Mouse (Mus musculus): ENCODE measurements at regions not wholly inside any gene's neighbourhood (a gene's known extent, or its start where the extent isn't known, plus 50 kb on each side); places are given as distances from the start of the nearest gene placed in this dataset.

- DNase-seq (ENCODE audit: low spot score): no peak
Measured at GRCm38 (mm10) chr6:135433753-135434152, 71.4 kb downstream of the Emp1 start.

DNA sequence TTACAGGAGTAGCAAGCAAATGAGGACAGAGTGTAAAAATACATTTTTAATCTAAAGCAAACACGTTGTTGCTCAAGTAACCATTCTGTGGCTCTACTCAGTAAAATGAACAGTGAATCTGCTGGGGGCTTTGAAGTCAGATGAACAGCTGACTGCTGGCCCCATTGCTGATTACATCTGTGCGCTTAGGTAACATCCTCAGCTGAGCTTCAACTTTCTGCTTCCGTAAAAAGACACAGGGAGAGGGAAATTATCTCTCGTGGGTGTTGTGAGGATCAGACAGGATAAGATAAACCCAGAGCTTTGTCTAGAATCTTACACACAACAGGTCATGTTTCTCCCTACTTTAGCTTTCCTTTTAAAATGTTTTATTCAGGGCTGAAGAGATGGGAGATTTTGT is 74.0 kb downstream of the Emp1 start:
- no peak for DNase-seq (ENCODE audit: low spot score)

DNA sequence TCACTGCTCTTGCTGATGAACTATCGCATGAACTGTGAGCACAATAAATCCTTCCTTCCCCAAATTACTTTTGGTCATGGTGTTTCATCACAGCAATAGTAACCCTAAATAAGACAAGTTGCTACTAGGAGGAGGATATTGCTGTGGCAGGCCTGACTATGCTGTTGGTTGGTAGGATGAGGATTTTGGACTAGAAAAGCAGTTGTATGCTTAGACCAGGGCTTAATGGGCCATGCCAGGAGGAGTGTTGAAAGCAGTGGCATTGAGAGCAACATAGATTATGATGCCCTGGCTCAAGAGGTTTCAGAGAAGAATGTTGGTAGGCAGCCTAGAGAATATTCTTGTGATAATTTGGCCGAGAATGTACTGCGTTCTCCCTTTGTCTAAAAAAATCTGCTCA is 75.9 kb downstream of the Emp1 start:
- no peak for DNase-seq (ENCODE audit: low spot score)

GRCm38 (mm10) chr6:135441126-135441871 is 79.0 kb downstream of the Emp1 start:
- DNase-seq (ENCODE audit: low spot score): no peak

DNA sequence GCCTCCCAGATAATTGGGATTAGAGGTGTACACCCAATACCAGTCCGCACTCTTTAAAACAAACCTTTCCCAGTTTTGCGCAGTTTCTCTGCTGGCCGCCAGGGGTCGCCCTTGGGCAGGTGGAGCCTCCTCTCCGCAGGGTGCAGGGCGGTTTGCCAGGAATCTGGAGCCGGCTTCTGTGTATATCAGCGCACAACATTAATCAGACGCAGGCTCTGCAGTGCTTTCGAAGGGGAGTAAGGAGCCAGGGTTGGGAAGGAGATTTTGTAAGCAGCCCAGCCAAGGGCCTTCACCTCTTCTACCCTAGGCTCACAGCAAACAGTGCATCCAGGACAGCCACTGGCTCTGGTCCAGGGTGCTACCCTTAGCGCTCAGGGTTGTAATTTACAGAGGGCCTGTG is 82.3 kb downstream of the Emp1 start:
- peak; percentile 91 for DNase-seq (ENCODE audit: low spot score)

GRCm38 (mm10) chr6:135445070-135445469 is 82.7 kb downstream of the Emp1 start:
- DNase-seq (ENCODE audit: low spot score): no peak

GRCm38 (mm10) chr6:135447801-135448200 is 85.5 kb downstream of the Emp1 start:
- DNase-seq (ENCODE audit: low spot score): no peak

DNA sequence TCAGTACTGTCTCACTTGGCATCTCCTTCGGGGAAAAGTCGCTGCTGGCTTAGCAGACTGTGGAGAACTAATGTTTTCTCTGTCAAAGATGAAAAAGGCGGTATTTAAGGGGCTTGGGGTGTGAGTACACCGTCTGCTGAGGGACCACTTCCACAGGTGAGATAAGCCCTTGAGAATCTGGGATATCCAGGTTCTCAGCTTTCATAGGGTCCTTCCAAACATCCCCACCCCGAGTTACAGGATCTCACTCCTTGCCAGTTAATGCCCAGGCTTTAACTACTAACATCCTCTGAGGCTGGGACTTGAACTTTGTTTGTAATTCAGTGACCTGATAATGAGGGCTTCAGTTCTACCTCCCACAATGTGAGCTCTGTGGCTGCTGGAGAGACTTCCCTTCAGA is 86.9 kb downstream of the Emp1 start:
- DNase-seq (ENCODE audit: low spot score): no peak

GRCm38 (mm10) chr6:135450573-135450972 is 88.2 kb downstream of the Emp1 start:
- DNase-seq (ENCODE audit: low spot score): no peak

DNA sequence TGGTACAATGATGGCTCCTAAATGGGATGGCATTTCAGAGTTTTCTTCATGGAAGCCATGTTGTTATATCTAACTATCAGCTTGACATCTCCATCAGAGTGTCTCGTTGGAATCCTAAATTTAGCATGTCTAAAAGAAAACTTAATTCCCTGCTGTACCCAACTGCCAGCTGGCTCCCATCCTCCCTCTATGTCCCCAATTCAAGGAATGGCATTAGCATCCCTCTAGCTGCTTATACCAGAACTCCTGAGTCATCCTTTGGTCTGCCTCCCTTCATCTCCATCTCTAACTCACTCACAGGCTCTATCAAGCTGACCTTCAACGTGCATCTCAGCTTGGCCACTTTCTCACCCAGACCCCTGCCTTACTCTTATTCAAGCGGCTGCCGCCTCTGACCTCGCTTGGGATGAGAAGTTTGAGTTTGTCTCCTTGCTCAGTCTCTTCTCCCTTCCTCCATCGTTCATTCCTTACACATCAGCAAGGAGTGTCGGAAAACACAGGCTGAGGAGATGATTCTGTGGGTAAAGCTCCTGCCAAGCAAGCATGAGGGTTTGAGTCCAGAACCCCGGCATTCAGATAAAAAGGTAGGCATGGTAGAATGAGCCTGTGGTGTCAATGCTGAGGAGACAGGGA is 88.9 kb downstream of the Emp1 start:
- DNase-seq (ENCODE audit: low spot score): no peak

DNA sequence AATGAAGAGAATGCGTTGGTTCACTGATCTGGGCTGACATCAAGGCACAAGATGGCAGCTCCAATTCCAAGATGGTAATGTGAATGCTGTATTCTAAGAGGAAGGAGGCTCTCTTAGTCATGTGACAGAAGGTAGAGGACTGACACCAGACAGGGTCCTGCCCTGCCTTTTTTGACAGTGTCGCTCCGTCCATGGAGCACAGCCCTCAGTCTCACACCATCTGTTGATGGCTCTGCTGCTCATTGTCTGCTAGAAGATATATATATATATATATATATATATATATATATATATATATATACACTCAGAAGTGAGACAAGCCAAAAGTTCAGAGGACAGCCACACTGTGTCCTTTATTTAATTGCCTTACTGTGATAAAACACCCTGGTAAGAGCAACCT is 90.7 kb downstream of the Emp1 start:
- no peak for DNase-seq (ENCODE audit: low spot score)

DNA sequence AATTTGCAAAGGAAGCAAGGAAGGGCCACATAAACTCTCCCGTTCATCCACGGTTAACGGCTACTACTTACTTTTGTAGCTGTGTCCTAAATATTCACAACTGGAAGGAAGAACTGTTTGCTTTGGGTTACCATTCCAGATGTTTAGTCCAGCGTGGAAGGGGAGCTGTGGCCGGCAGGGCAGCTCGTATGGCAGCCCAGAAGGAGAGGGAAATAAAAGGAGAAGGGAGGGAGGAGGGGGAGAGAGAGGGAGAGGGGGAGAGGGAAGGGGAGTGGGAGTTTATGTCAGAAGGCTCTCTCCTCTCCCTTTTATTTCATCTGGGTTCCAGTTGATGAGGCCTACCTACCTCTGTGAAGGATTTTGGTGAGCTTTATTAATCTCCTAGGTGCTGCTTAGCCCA is 110.2 kb downstream of the Emp1 start:
- no peak for DNase-seq (ENCODE audit: low spot score)

DNA sequence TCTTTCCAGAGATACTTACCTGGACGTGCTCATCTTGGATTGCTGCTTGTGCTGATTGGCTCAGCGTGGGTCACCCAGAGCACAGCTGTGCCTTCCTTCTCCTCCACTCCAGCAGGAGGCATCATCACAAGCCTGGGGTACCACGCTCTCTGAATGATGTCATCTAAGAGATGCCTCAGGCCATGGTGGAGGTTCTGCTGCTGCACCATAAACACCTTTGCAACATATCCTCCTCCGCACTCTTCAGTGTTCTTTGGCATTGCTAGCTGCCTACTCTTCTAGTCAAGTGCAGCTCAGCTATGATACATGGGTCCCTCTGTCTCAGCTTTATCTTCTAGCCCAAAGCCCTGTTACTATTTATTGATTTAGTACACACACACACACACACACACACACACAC is 110.8 kb downstream of the Emp1 start:
- DNase-seq (ENCODE audit: low spot score): no peak

DNA sequence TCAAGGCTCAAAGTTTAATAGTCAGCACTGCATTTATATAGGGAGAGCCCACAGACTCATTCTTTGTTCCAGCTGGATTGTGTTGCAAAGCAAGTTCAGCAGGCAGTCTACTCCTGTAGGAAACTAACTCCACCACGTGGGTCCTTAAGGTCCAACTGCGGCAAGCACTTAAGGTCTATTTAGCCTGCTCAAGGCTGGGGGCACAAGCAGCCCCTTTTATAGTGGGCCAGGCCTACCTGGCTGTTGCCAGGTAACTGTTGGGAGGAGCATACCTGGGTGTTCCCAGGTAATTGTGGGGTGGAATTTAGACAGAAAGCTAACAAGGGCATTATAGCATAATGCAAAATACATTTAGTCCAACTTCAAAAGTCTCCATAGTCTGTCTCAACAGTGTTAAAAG is 126.5 kb downstream of the Emp1 start:
- DNase-seq (ENCODE audit: low spot score): no peak

DNA sequence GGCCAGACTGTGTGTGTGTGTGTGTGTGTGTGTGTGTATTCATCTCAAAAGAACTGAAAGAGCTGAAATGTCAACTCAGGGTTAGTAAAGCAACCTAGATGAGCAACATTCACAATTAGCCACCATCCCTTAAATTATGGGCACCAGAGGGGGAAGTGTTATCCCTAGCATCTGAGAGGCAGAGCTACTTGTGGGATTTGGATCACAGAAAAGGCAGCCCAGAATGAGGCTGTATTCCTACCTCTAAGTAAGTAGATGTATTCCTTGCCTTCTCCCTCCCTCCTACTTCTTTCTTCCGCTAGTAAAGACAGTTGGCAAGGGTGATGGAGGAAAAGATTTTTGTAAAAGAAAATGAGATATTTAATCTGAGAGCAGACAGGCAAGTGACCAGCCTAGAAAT is 131.6 kb downstream of the Emp1 start:
- no peak for DNase-seq (ENCODE audit: low spot score)

GRCm38 (mm10) chr6:135495841-135496240 is 133.5 kb downstream of the Emp1 start:
- no peak for DNase-seq (ENCODE audit: low spot score)

DNA sequence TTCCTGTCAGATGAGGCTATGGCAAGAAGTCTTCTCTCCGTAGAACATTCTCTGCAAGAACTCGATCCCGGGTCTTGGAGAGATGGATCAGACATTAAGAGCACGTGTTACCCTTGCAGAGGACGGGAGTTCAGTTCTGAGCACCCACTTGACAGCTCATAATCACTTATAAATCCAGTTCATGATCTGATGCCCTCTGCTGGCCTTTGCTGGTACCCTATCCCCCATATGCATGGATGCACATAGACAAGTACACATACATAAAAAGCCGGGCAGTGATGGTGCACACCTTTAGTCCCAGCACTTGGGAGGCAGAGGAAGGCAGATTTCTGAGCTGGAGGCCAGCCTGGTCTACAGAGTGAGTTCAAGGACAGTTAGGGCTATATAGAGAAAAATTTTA is 136.2 kb downstream of the Emp1 start:
- DNase-seq (ENCODE audit: low spot score): no peak

DNA sequence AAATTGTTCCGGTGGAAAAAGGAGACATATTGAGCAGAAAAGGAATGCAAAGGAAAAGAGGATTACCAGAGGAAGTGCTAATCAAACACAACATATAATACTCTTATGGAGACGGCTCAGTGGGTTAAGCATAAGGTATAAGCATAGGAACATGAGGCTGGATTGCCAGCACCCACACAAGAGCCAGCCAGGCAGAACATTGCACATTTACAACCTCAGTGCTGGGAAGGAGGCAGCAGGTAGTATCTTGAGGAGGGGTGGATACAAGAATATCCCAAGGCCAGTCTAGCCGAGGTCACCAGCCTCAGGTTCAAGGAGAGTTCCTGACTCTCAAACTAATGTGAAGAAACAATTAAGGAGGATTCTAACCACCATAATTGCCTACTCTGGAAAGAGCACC is 138.0 kb downstream of the Emp1 start:
- no peak for DNase-seq (ENCODE audit: low spot score)

GRCm38 (mm10) chr6:135501791-135502190 is 139.4 kb downstream of the Emp1 start:
- no peak for DNase-seq (ENCODE audit: low spot score)

DNA sequence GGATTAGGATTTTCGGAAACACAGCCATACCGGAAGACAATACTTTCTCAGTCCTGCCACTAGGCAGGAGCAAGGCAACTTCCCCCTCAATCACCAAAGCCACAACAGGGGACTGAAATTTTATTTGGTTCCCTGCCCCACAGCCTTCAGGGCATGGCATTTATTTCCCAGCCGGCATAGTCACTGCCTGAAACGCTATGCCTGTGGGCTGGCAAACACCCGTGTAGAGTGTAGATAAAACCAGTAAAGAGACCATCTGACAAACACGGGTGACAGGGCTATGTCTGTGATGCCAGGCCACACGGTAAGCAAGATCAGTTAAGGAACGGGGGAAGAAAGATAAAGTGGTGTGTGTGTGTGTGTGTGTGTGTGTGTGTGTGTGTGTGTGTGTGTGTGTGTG is 140.1 kb downstream of the Emp1 start:
- DNase-seq (ENCODE audit: low spot score): no peak

- DNase-seq (ENCODE audit: low spot score): no peak
Measured at GRCm38 (mm10) chr6:135518710-135519437, 156.5 kb downstream of the Emp1 start.

DNA sequence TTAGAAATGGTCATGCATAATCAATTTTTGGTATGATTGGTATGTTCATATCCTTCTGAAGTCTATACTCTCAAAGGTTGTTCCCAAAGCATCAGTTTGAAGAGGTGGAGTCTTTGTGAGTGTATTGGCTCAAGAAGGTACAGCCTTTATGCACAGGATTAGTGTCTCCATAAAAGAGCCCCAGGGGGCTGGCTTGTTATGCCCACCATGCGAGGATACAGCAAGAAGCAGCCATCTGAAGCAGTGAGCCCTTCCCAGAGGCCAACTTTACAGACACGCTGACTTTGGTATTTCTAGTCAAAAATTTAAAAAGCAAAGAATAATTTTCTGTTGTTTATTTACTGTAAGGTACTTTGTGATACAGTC is 157.1 kb downstream of the Emp1 start:
- DNase-seq (ENCODE audit: low spot score): no peak

DNA sequence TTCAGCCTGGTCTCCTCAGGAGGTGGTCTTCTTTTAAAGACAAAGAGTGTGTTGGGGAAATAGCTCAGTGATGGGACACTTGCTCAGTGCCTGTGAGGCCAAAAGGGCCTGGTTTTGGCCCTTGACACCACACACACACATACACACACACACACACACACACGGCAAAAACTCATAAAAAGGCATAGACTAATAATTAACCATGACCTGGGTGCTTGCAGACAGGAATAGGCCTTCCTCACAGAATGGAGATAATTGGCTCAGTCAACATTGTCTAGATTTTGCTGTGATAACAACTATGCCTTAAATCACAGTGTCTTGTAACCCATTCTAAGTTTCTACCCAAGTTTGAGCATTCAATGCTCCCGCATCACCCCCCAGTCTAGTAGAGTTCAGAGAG is 158.5 kb downstream of the Emp1 start:
- no peak for DNase-seq (ENCODE audit: low spot score)
